In genomic region chr10:69706851-69707788, GRCm38 (mm10) we compare ENCODE assay signal across 8 mouse cellular contexts.
DNase-seq lines count a peak whose midpoint lies in the region; ATAC-seq and TF ChIP-seq lines count a peak whose summit lies in the region.

No protein-coding gene starts in this region.

- TF ChIP-seq POLR2A in limb, embryonic 14.5 days (IDR thresholded peaks at IDR 0.05; ENCODE audit: borderline replicate concordance, extremely low read depth, insufficient read depth, insufficient read length): no peak

- intact Hi-C loops in left cerebral cortex, postnatal 14 days (cut with DNase I): no loop called here

- H3K27me3 ChIP-seq in forebrain, embryonic 14.5 days (replicated peaks; ENCODE audit: control insufficient read depth, insufficient read depth, low read length): no peaks in the 10 kb centered on the region
- no peaks in the 10 kb centered on the region for H3K27me3 ChIP-seq in limb, embryonic 14.5 days (ENCODE audit: control insufficient read depth, insufficient read depth, low read length)

- peak; percentile 52 to 59 for DNase-seq in cerebellum, adult 18-20 months
- DNase-seq in cerebellum, adult 11 months: no peak
- DNase-seq in adrenal gland, postnatal 10 days: peak; percentile 36
- no peak for DNase-seq in forebrain, embryonic 14.5 days (ENCODE audit: low spot score)
- no peak for DNase-seq in limb, embryonic 14.5 days (ENCODE audit: low spot score)
- no peak for DNase-seq in frontal cortex, postnatal 36 days (ENCODE audit: low spot score in 2 of 2)
- DNase-seq in left cerebral cortex, postnatal 14 days (ENCODE audit: low spot score in 2 of 2): no peak

- peak; percentile 16; the same call in 1 of the 2 replicates for ATAC-seq in forebrain, embryonic 14.5 days
- ATAC-seq in limb, embryonic 14.5 days (ENCODE audit: low FRiP score, low read depth): no peak
- no peak for ATAC-seq in megakaryocyte-erythroid progenitor cell, adult 5-6 weeks (replicated peaks; ENCODE audit: low FRiP score, low TSS enrichment, poor library complexity, severe bottlenecking)

- peak overlapping the region; percentile 39 for H3K4me3 ChIP-seq in forebrain, embryonic 14.5 days (ENCODE audit: low read depth, low read length)
- H3K4me3 ChIP-seq in limb, embryonic 14.5 days (replicated peaks; ENCODE audit: low read length): peak overlapping the region; percentile 26

- peak overlapping the region; percentile 62 for H3K4me2 ChIP-seq in forebrain, embryonic 14.5 days (ENCODE audit: low read length)
- H3K4me2 ChIP-seq in limb, embryonic 14.5 days (replicated peaks; ENCODE audit: low read depth, low read length, severe bottlenecking): peak overlapping the region; percentile 44

- peak overlapping the region; percentile 89 for H3K27ac ChIP-seq in forebrain, embryonic 14.5 days (ENCODE audit: low read depth, low read length)
- no peak overlapping the region for H3K27ac ChIP-seq in limb, embryonic 14.5 days (replicated peaks; ENCODE audit: low read depth, low read length)

- no peaks in the 10 kb centered on the region for H3K36me3 ChIP-seq in forebrain, embryonic 14.5 days (ENCODE audit: control insufficient read depth, insufficient read depth, low read length)
- no peaks in the 10 kb centered on the region for H3K36me3 ChIP-seq in limb, embryonic 14.5 days (ENCODE audit: control insufficient read depth, insufficient read depth, low read length)

- peak overlapping the region; percentile 64 for H3K9ac ChIP-seq in forebrain, embryonic 14.5 days (ENCODE audit: low read length)
- H3K9ac ChIP-seq in limb, embryonic 14.5 days (ENCODE audit: low read depth, low read length, severe bottlenecking): peak overlapping the region; percentile 46

- WGBS in forebrain, embryonic 14.5 days: 9% methylated on average over 14 of the region's 14 CpGs
- WGBS in limb, embryonic 14.5 days: 22% methylated on average over 14 of the region's 14 CpGs

- peaks cover 22% of the 10 kb centered on the region for H3K4me1 ChIP-seq in forebrain, embryonic 14.5 days (ENCODE audit: control insufficient read depth, insufficient read depth, low read length)
- H3K4me1 ChIP-seq in limb, embryonic 14.5 days (ENCODE audit: control insufficient read depth, insufficient read depth, low read length): peaks cover 15% of the 10 kb centered on the region

- no peaks in the 10 kb centered on the region for H3K9me3 ChIP-seq in forebrain, embryonic 14.5 days (replicated peaks; ENCODE audit: control insufficient read depth, low read length)
- no peaks in the 10 kb centered on the region for H3K9me3 ChIP-seq in limb, embryonic 14.5 days (ENCODE audit: control insufficient read depth, low read length)

Comparison
In these comparisons a context has a peak if more than half of its experiments do, and no peak if none do; other contexts are left out.
1. DNase-seq: peak in cerebellum, adult 18-20 months (2 of 2) and adrenal gland, postnatal 10 days (single experiment); none in cerebellum, adult 11 months (single experiment), forebrain, embryonic 14.5 days (single experiment), limb, embryonic 14.5 days (single experiment), frontal cortex, postnatal 36 days (0 of 2) and left cerebral cortex, postnatal 14 days (0 of 2).